Mouse (Mus musculus) limb, embryonic 15.5 days (tissue): ENCODE results near the gene Becn1. TPM values are rescaled to one million over a fixed set of nuclear protein-coding genes. Genes with fewer than 3 reads are reported as not detected.
"Not testable (repeated sequence)": the region's sequence is repeated elsewhere in the genome, so short reads cannot be mapped to it uniquely, and the experiment has no call there.

Experiments
- ATAC-seq: fragments of 200-750 bp; cut with Nextera tagmentation; 2 replicates; pipeline ENCODE4 v1.8.0; 2017; ENCODE audit warnings: low read depth, moderate TSS enrichment; ENCODE audit not compliant: insufficient number of reproducible peaks, low FRiP score, low TSS enrichment
- H3K27ac ChIP-seq: fragments of 300-500 bp; sonication (generic); 2 replicates; pipeline ENCODE4 v1.5.1; 2015; ENCODE audit warnings: moderate library complexity, mild to moderate bottlenecking, inconsistent platforms
- H3K27me3 ChIP-seq: fragments of 300-500 bp; sonication (generic); 2 replicates; pipeline ENCODE4 v1.6.1; 2015; ENCODE audit warnings: inconsistent platforms
- H3K36me3 ChIP-seq: fragments of 300-500 bp; sonication (generic); 2 replicates; pipeline ENCODE4 v1.6.1; 2015; ENCODE audit warnings: inconsistent platforms
- H3K4me1 ChIP-seq: fragments of 300-500 bp; sonication (generic); 2 replicates; pipeline ENCODE4 v1.6.1; 2015; ENCODE audit warnings: inconsistent platforms
- H3K4me2 ChIP-seq: fragments of 300-500 bp; sonication (generic); 2 replicates; pipeline ENCODE4 v1.6.1; 2015; ENCODE audit warnings: mild to moderate bottlenecking, inconsistent platforms
- H3K4me3 ChIP-seq: fragments of 300-500 bp; sonication (generic); 2 replicates; pipeline ENCODE4 v1.5.1; 2015; ENCODE audit warnings: mild to moderate bottlenecking, inconsistent platforms
- H3K9ac ChIP-seq: fragments of 300-500 bp; sonication (generic); 2 replicates; pipeline ENCODE4 v1.6.1; 2015; ENCODE audit warnings: inconsistent platforms
- H3K9me3 ChIP-seq: fragments of 300-500 bp; sonication (generic); 2 replicates; pipeline ENCODE4 v1.6.1; 2016; ENCODE audit warnings: inconsistent platforms
- WGBS: fragments of 180-500 bp; shearing (Covaris S2); methylation state at CpG from one replicate; pipeline ENCODE4 v1.1.7; 2015; 5-methylcytosine and 5-hydroxymethylcytosine counted together
- polyA plus RNA-seq: library from polyadenylated mRNA; unstranded; fragments of >200 nt; fragmentation: Nextera tagmentation; extraction: Ambion mirVana; gene quantifications from 2 replicates; pipeline ENCODE4 v1.2.1, GENCODE M21; 2015

The Becn1 gene
- polyA plus RNA-seq, 1 experiment from 2014 or later, result 128 TPM

GRCm38 (mm10) chr11:101330961-101331360, 28.9 kb upstream of the Becn1 start:
- 0 out of 2 replicates have a peak overlapping the region, but pooled peaks have one; percentile 43 for H3K27ac ChIP-seq

DNA sequence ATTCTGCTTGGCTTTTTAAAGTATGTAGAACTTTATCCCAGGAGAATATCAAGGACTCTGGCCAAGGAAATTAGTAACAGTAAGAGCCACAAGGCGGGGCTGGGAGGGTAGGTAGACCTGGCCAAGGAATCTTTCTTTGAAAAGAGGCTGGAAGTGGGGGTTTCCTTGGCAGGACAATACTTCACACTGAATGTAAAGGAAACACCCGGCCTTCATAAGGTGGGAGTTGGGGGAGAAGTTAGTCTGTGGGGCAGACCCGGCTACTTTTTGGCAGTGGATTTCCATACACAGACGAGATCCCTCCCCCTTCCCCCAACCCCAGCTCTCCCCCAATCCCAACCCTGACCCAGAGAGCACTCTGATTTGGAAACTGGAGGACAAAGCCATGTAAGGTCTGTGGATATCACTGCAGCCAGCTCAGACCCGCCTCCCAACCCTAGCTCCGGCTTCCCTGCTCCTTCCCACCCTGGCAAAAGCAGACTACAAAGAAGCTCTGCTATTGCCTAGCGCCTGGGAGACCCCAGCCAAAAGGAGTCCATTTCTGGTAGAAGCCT, 28.4 kb upstream of the Becn1 start, which contains the start of gene Aoc3:
Gene Aoc3, plus strand, starts transcription at position 235 of the 554 bp plus-strand sequence.
- H3K36me3 ChIP-seq, result peaks cover 5% of the 10 kb centered on the region
- no peaks in the 10 kb centered on the region for H3K9me3 ChIP-seq
- H3K27me3 ChIP-seq, result no peaks in the 10 kb centered on the region
- peak; percentile 46 for ATAC-seq
- WGBS, result 62% methylated on average over 7 of the region's 7 CpGs
- peaks cover 15% of the 10 kb centered on the region for H3K4me1 ChIP-seq
- H3K27ac ChIP-seq, result peak within 1 kb of the TSS; percentile 59
- no peak within 1 kb of the TSS for H3K9ac ChIP-seq
- H3K4me2 ChIP-seq, result no peak within 1 kb of the TSS
- H3K4me3 ChIP-seq, result no peak within 1 kb of the TSS

More at GRCm38 (mm10) chr11:101330961-101331360, 28.9 kb upstream of the Becn1 start:
- H3K36me3 ChIP-seq, ATAC-seq, H3K27me3 ChIP-seq, H3K4me3 ChIP-seq, H3K9ac ChIP-seq, H3K9me3 ChIP-seq, H3K4me2 ChIP-seq: not testable (repeated sequence)
- H3K4me1 ChIP-seq, result peaks cover 15% of the 10 kb centered on the region
- WGBS, result 82% methylated on average over 6 of the region's 6 CpGs

DNA sequence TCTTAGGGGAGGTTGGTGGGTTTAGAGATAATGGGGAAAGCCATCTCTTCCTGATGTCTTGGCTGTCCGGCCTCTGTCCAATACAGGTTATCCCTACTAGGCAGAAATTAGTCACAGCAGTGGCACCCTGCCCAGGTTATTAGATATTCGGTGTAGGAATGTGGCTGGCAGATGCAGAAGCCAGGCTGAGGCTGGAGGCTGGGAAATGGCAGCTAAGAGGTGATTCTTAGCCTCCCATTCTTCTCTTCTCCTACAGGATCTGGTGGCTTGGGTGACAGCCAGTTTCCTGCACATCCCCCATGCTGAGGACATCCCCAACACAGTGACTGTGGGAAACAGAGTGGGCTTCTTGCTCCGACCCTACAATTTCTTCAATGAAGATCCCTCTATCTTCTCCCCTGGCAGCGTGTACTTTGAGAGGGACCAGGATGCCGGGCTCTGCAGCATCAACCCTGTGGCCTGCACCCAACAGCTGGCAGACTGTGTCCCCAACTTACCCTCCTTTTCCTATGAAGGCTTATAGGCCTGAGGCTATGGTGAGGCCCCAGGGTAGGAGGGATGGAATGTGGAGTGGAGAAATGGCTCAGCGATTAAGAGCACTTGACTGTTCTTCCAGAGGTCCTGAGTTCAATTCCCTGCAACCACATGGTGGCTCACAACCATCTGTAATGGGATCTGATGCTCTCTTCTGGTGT, 27.0 kb upstream of the Becn1 start:
- no peak overlapping the region for H3K4me2 ChIP-seq
- no peaks in the 10 kb centered on the region for H3K9me3 ChIP-seq
- peaks cover 18% of the 10 kb centered on the region for H3K36me3 ChIP-seq
- 0 out of 2 replicates have a peak overlapping the region, but pooled peaks have one; percentile 11 for H3K27ac ChIP-seq
- no peak overlapping the region for H3K9ac ChIP-seq
- no peaks in the 10 kb centered on the region for H3K27me3 ChIP-seq
- ATAC-seq, result no peak
- 73% methylated on average over 6 of the region's 6 CpGs for WGBS
- no peak overlapping the region for H3K4me3 ChIP-seq
- H3K4me1 ChIP-seq, result peaks cover 15% of the 10 kb centered on the region

DNA sequence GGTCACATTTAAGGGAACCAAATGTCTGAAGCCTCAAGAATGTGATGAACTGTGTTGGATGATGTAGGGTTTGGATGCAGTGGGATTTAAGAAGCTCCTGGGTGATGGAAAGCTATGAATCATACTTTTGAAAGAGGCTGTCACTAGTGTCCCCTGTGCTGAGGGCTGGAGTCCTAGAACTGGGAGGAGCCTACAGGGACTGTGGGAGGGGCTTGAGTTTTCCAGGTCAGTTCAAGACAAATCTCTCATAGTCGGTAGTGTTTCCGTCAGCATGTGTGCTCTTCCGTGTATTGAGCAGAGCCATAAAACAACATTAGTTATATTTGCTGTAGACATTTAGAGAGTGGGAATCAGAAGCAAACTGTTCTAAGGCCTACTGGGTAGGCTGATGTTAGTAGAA, 25.2 kb upstream of the Becn1 start:
- H3K27ac ChIP-seq, result no peak overlapping the region
- no peak overlapping the region for H3K9ac ChIP-seq
- H3K36me3 ChIP-seq, result peaks cover 34% of the 10 kb centered on the region
- H3K4me1 ChIP-seq, result peaks cover 15% of the 10 kb centered on the region
- H3K27me3 ChIP-seq, result no peaks in the 10 kb centered on the region
- H3K4me3 ChIP-seq, result no peak overlapping the region
- H3K9me3 ChIP-seq, result no peaks in the 10 kb centered on the region
- H3K4me2 ChIP-seq, result no peak overlapping the region
- ATAC-seq, result no peak
- WGBS, result 49% methylated on average over 3 of the region's 3 CpGs

GRCm38 (mm10) chr11:101326147-101326546, 24.1 kb upstream of the Becn1 start:
- WGBS, result 85% methylated on average over 11 of the region's 11 CpGs
- Histone ChIP-seq H3K9me3 (no peaks in the 10 kb centered on the region), H3K27ac (no peak overlapping the region), H3K4me3 (no peak overlapping the region), H3K4me1 (peaks cover 15% of the 10 kb centered on the region), H3K4me2 (no peak overlapping the region), H3K36me3 (peaks cover 46% of the 10 kb centered on the region), H3K27me3 (no peaks in the 10 kb centered on the region), H3K9ac (no peak overlapping the region)
- ATAC-seq, result no peak

DNA sequence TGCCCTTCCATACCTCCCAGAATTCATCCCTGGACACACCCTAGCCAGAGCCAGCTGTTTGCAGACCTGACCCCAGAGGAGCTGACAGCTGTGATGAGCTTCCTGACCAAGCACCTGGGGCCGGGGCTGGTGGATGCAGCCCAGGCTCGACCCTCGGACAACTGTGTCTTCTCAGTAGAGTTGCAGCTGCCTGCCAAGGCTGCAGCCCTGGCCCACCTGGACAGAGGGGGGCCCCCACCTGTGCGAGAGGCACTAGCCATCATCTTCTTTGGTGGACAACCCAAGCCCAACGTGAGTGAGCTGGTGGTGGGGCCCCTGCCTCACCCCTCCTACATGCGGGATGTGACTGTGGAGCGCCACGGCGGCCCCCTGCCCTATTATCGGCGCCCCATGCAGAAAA, 23.1 kb upstream of the Becn1 start:
- H3K27me3 ChIP-seq, H3K9me3 ChIP-seq, H3K4me2 ChIP-seq, H3K9ac ChIP-seq, H3K4me3 ChIP-seq, H3K27ac ChIP-seq, ATAC-seq: not testable (repeated sequence)
- Histone ChIP-seq H3K36me3 (peaks cover 55% of the 10 kb centered on the region), H3K4me1 (peaks cover 10% of the 10 kb centered on the region)
- WGBS, result 90% methylated on average over 11 of the region's 11 CpGs

DNA sequence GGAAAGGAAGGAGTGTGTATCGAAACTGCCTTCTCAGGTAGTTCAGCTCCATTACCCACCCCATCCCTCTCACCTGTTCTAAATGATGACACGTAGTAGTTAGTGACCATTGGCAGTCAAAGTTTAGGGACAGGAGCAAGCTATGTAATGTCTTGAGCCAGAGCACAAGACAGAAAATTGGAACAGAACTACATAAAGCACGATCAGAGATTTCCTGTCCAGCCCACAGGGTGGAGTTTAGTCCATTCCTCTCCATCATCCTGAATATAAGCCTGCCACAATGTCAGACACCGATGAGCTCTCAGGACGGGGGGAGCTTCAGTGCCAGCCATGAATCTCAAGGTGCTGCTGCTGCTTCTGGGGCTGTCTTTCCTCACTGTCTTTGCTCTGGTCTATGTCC, 22.7 kb upstream of the Becn1 start, which contains the start of gene Aoc2:
Gene Aoc2, plus strand, starts transcription at position 301 of the 400 bp plus-strand sequence.
- H3K9ac ChIP-seq, result no peak within 1 kb of the TSS
- H3K36me3 ChIP-seq, result peaks cover 60% of the 10 kb centered on the region
- no peak within 1 kb of the TSS for H3K4me2 ChIP-seq
- H3K9me3 ChIP-seq, result no peaks in the 10 kb centered on the region
- WGBS, result 95% methylated on average over 5 of the region's 5 CpGs
- no peaks in the 10 kb centered on the region for H3K27me3 ChIP-seq
- peaks cover 10% of the 10 kb centered on the region for H3K4me1 ChIP-seq
- no peak within 1 kb of the TSS for H3K27ac ChIP-seq
- ATAC-seq, result no peak
- no peak within 1 kb of the TSS for H3K4me3 ChIP-seq

DNA sequence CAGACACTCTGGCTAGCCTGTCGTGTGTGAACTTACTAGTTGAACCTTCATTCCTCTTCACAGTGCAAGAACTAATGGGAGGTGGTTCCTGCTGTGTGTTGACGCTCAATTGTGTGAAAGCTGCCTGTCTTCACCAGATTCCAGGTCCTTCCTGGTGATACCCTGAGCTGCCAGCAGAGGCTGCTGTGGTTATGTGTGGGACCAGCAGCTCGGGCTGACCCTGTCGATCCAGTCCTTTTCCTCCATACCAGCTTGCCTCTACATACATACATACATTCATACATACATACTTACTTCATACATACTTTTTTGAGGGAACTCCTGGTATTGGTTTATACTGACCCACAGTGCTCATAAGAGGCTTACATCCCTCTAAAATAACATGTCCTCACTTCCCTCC, 21.5 kb upstream of the Becn1 start:
- no peaks in the 10 kb centered on the region for H3K9me3 ChIP-seq
- WGBS, result 11% methylated on average over 4 of the region's 4 CpGs
- ATAC-seq, result no peak
- H3K27me3 ChIP-seq, result no peaks in the 10 kb centered on the region
- H3K4me3 ChIP-seq, result no peak overlapping the region
- peaks cover 4% of the 10 kb centered on the region for H3K4me1 ChIP-seq
- H3K36me3 ChIP-seq, result peaks cover 71% of the 10 kb centered on the region
- no peak overlapping the region for H3K9ac ChIP-seq
- H3K27ac ChIP-seq, result no peak overlapping the region
- no peak overlapping the region for H3K4me2 ChIP-seq

- Histone ChIP-seq H3K36me3 (peaks cover 38% of the 10 kb centered on the region), H3K9ac (peak overlapping the region; percentile 92), H3K4me2 (peak overlapping the region; percentile 88), H3K4me1 (peaks cover 16% of the 10 kb centered on the region), H3K27ac (peak overlapping the region; percentile 76), H3K9me3 (no peaks in the 10 kb centered on the region), H3K4me3 (peak overlapping the region; percentile 99), H3K27me3 (no peaks in the 10 kb centered on the region)
- ATAC-seq, result peak; percentile 37
- under 1% methylated on average over 17 of the region's 17 CpGs for WGBS
These were observed 14.4 kb upstream of the Becn1 start for GRCm38 (mm10) chr11:101316501-101316917.

- H3K4me3 ChIP-seq, result peak within 1 kb of the TSS; percentile 99
- H3K4me2 ChIP-seq, result peak within 1 kb of the TSS; percentile 88
- ATAC-seq, result peak; percentile 84
- H3K9me3 ChIP-seq, result no peaks in the 10 kb centered on the region
- peak within 1 kb of the TSS; percentile 76 for H3K27ac ChIP-seq
- peaks cover 32% of the 10 kb centered on the region for H3K36me3 ChIP-seq
- H3K9ac ChIP-seq, result peak within 1 kb of the TSS; percentile 92
- H3K4me1 ChIP-seq, result peaks cover 16% of the 10 kb centered on the region
- no peaks in the 10 kb centered on the region for H3K27me3 ChIP-seq
- under 1% methylated on average over 54 of the region's 62 CpGs for WGBS
These were observed 13.8 kb upstream of the Becn1 start, which contains the start of gene Psme3 for GRCm38 (mm10) chr11:101315665-101316500. TSS of gene Psme3 (plus strand) at chr11:101316213.

- WGBS, result 88% methylated on average over 8 of the region's 8 CpGs
- no peak for ATAC-seq
- Histone ChIP-seq H3K9ac (peak overlapping the region; percentile 92), H3K36me3 (peaks cover 25% of the 10 kb centered on the region), H3K4me3 (peak overlapping the region; percentile 99), H3K4me1 (peaks cover 16% of the 10 kb centered on the region), H3K27me3 (no peaks in the 10 kb centered on the region), H3K27ac (peak overlapping the region; percentile 76), H3K4me2 (peak overlapping the region; percentile 88), H3K9me3 (no peaks in the 10 kb centered on the region)
These were observed 13.1 kb upstream of the Becn1 start for GRCm38 (mm10) chr11:101315082-101315650.
